ENCODE assay signal across 1 mouse cellular context in genomic region chr11:76216681-76217389, GRCm38 (mm10).
TF ChIP-seq lines count a peak whose summit lies in the region.

No protein-coding gene starts in this region.

TF ChIP-seq in MEL, 35 proteins besides CTCF, POLR2A, EP300 and RAD21 (continued from another document):
- TF ChIP-seq USF2 (IDR thresholded peaks at IDR 0.05; ENCODE audit: borderline replicate concordance in 1 of 2, insufficient read depth in 1 of 2, low read depth in 1 of 2, low read length in 2 of 2) = no peak
- peak; percentile 83 for TF ChIP-seq CHD1 (IDR thresholded peaks at IDR 0.05; ENCODE audit: low read depth, low read length)
- TF ChIP-seq CHD2 (IDR thresholded peaks at IDR 0.05; ENCODE audit: low read length) = no peak; the same call in 1 of the 2 replicates
- 0 out of 2 replicates have a peak, but pooled peaks have one; percentile 13 for TF ChIP-seq HCFC1 (IDR thresholded peaks at IDR 0.05; ENCODE audit: low read depth, low read length)
